Mouse (Mus musculus): Measurements from ENCODE around the gene Fam234b. TPM values are rescaled to one million over a fixed set of nuclear protein-coding genes. Genes with fewer than 3 reads are reported as not detected.

The Fam234b gene
- polyA plus RNA-seq, 1 experiment from 2014 or later: 17.1 TPM

- Histone ChIP-seq H3K36me3 (replicated peaks; ENCODE audit: insufficient read depth, low read length) (no peaks in the 10 kb centered on the region), H3K9ac (replicated peaks) (no peak overlapping the region), H3K4me3 (ENCODE audit: low read depth, low read length) (no peak overlapping the region), H3K27ac (ENCODE audit: low read depth) (no peak overlapping the region), H3K4me2 (ENCODE audit: low read depth, low read length) (no peak overlapping the region), H3K9me3 (ENCODE audit: low read length) (no peaks in the 10 kb centered on the region), H3K27me3 (ENCODE audit: insufficient read depth, low read length) (no peaks in the 10 kb centered on the region), H3K4me1 (ENCODE audit: insufficient read depth) (no peaks in the 10 kb centered on the region)
- ATAC-seq: no peak
- no peak for DNase-seq
- no peak for TF ChIP-seq CTCF (IDR thresholded peaks at IDR 0.05; ENCODE audit: low read depth)
- TF ChIP-seq EP300 (IDR thresholded peaks at IDR 0.05; ENCODE audit: low read depth): no peak
Measured at GRCm38 (mm10) chr6:135268392-135268791, 70.6 kb downstream of the Fam234b start.

GRCm38 (mm10) chr6:135269626-135270025 lies 71.8 kb downstream of the Fam234b start:
- TF ChIP-seq CTCF (IDR thresholded peaks at IDR 0.05; ENCODE audit: low read depth): no peak
- no peak for TF ChIP-seq EP300 (IDR thresholded peaks at IDR 0.05; ENCODE audit: low read depth)
- no peak overlapping the region for H3K9ac ChIP-seq (replicated peaks)
- no peak overlapping the region for H3K27ac ChIP-seq (ENCODE audit: low read depth)
- H3K4me1 ChIP-seq (ENCODE audit: insufficient read depth): no peaks in the 10 kb centered on the region
- H3K4me3 ChIP-seq (ENCODE audit: low read depth, low read length): no peak overlapping the region
- no peaks in the 10 kb centered on the region for H3K36me3 ChIP-seq (replicated peaks; ENCODE audit: insufficient read depth, low read length)
- H3K4me2 ChIP-seq (ENCODE audit: low read depth, low read length): no peak overlapping the region
- H3K27me3 ChIP-seq (ENCODE audit: insufficient read depth, low read length): no peaks in the 10 kb centered on the region
- H3K9me3 ChIP-seq (ENCODE audit: low read length): no peaks in the 10 kb centered on the region
- no peak for ATAC-seq
- DNase-seq: no peak
- WGBS (ENCODE audit: insufficient replicate concordance): 72% methylated on average over 6 of the region's 6 CpGs

GRCm38 (mm10) chr6:135271761-135272160 lies 74.0 kb downstream of the Fam234b start:
- Histone ChIP-seq H3K4me1 (ENCODE audit: insufficient read depth) (no peaks in the 10 kb centered on the region), H3K4me3 (ENCODE audit: low read depth, low read length) (no peak overlapping the region), H3K9me3 (ENCODE audit: low read length) (no peaks in the 10 kb centered on the region), H3K9ac (replicated peaks) (no peak overlapping the region), H3K4me2 (ENCODE audit: low read depth, low read length) (no peak overlapping the region), H3K27ac (ENCODE audit: low read depth) (no peak overlapping the region), H3K27me3 (ENCODE audit: insufficient read depth, low read length) (no peaks in the 10 kb centered on the region), H3K36me3 (replicated peaks; ENCODE audit: insufficient read depth, low read length) (no peaks in the 10 kb centered on the region)
- WGBS (ENCODE audit: insufficient replicate concordance): 56% methylated on average over 2 of the region's 2 CpGs
- no peak for DNase-seq
- no peak for ATAC-seq
- no peak for TF ChIP-seq CTCF (IDR thresholded peaks at IDR 0.05; ENCODE audit: low read depth)
- TF ChIP-seq EP300 (IDR thresholded peaks at IDR 0.05; ENCODE audit: low read depth): no peak

- 57% methylated on average over 6 of the region's 6 CpGs for WGBS (ENCODE audit: insufficient replicate concordance)
- H3K4me2 ChIP-seq (ENCODE audit: low read depth, low read length): no peak overlapping the region
- no peak overlapping the region for H3K4me3 ChIP-seq (ENCODE audit: low read depth, low read length)
- no peaks in the 10 kb centered on the region for H3K36me3 ChIP-seq (replicated peaks; ENCODE audit: insufficient read depth, low read length)
- no peaks in the 10 kb centered on the region for H3K4me1 ChIP-seq (ENCODE audit: insufficient read depth)
- TF ChIP-seq CTCF (IDR thresholded peaks at IDR 0.05; ENCODE audit: low read depth): no peak
- TF ChIP-seq EP300 (IDR thresholded peaks at IDR 0.05; ENCODE audit: low read depth): no peak
- ATAC-seq (no peak), DNase-seq (no peak)
- H3K27me3 ChIP-seq (ENCODE audit: insufficient read depth, low read length): no peaks in the 10 kb centered on the region
- no peak overlapping the region for H3K27ac ChIP-seq (ENCODE audit: low read depth)
- no peak overlapping the region for H3K9ac ChIP-seq (replicated peaks)
- H3K9me3 ChIP-seq (ENCODE audit: low read length): no peaks in the 10 kb centered on the region
Measured at GRCm38 (mm10) chr6:135273066-135273465, 75.3 kb downstream of the Fam234b start.

GRCm38 (mm10) chr6:135275231-135275630 lies 77.5 kb downstream of the Fam234b start:
- Histone ChIP-seq H3K27ac (ENCODE audit: low read depth) (no peak overlapping the region), H3K4me2 (ENCODE audit: low read depth, low read length) (no peak overlapping the region), H3K9me3 (ENCODE audit: low read length) (no peaks in the 10 kb centered on the region), H3K4me3 (ENCODE audit: low read depth, low read length) (no peak overlapping the region), H3K27me3 (ENCODE audit: insufficient read depth, low read length) (no peaks in the 10 kb centered on the region), H3K4me1 (ENCODE audit: insufficient read depth) (no peaks in the 10 kb centered on the region), H3K9ac (replicated peaks) (no peak overlapping the region), H3K36me3 (replicated peaks; ENCODE audit: insufficient read depth, low read length) (no peaks in the 10 kb centered on the region)
- no peak for TF ChIP-seq CTCF (IDR thresholded peaks at IDR 0.05; ENCODE audit: low read depth)
- no peak for TF ChIP-seq EP300 (IDR thresholded peaks at IDR 0.05; ENCODE audit: low read depth)
- ATAC-seq (no peak), DNase-seq (no peak)
- WGBS (ENCODE audit: insufficient replicate concordance): 57% methylated on average over 4 of the region's 4 CpGs

GRCm38 (mm10) chr6:135276474-135277295 lies 78.9 kb downstream of the Fam234b start:
- no peak for DNase-seq
- no peaks in the 10 kb centered on the region for H3K36me3 ChIP-seq (replicated peaks; ENCODE audit: insufficient read depth, low read length)
- no peak overlapping the region for H3K4me2 ChIP-seq (ENCODE audit: low read depth, low read length)
- no peaks in the 10 kb centered on the region for H3K27me3 ChIP-seq (ENCODE audit: insufficient read depth, low read length)
- no peaks in the 10 kb centered on the region for H3K4me1 ChIP-seq (ENCODE audit: insufficient read depth)
- ATAC-seq: no peak
- 64% methylated on average over 6 of the region's 6 CpGs for WGBS (ENCODE audit: insufficient replicate concordance)
- no peak overlapping the region for H3K4me3 ChIP-seq (ENCODE audit: low read depth, low read length)
- TF ChIP-seq CTCF (IDR thresholded peaks at IDR 0.05; ENCODE audit: low read depth) (no peak), EP300 (IDR thresholded peaks at IDR 0.05; ENCODE audit: low read depth) (no peak)
- H3K9ac ChIP-seq (replicated peaks): no peak overlapping the region
- no peak overlapping the region for H3K27ac ChIP-seq (ENCODE audit: low read depth)
- no peaks in the 10 kb centered on the region for H3K9me3 ChIP-seq (ENCODE audit: low read length)

All from liver, postnatal 0 days (tissue).